Mouse (Mus musculus) megakaryocyte, embryonic 14.5 days (primary cell): ENCODE results near the gene Rwdd2a. TPM values are rescaled to one million over a fixed set of nuclear protein-coding genes. Genes with fewer than 3 reads are reported as not detected.
"Not testable (repeated sequence)": the region's sequence is repeated elsewhere in the genome, so short reads cannot be mapped to it uniquely, and the experiment has no call there.

Experiments
- H3K27me3 ChIP-seq: replicated peaks from 2 replicates; pipeline ENCODE3; 2012; ENCODE audit warnings: inconsistent platforms
- H3K36me3 ChIP-seq: replicated peaks from 2 replicates; pipeline ENCODE3; 2012; ENCODE audit warnings: low read length, inconsistent platforms, mixed read lengths
- H3K4me1 ChIP-seq: 2 replicates; pipeline ENCODE4 v1.6.1; 2012; ENCODE audit warnings: inconsistent platforms
- H3K4me3 ChIP-seq: replicated peaks from 2 replicates; pipeline ENCODE3; 2012; ENCODE audit warnings: moderate library complexity, mild to moderate bottlenecking, inconsistent platforms
- H3K9me3 ChIP-seq: 2 replicates; pipeline ENCODE4 v1.6.1; 2012; ENCODE audit warnings: inconsistent platforms
- FLI1 ChIP-seq: IDR thresholded peaks from 2 replicates; pipeline ENCODE4 v1.6.1; 2012; ENCODE audit warnings: low read length, inconsistent platforms, mixed read lengths
- GATA1 ChIP-seq: IDR thresholded peaks from 3 replicates; pipeline ENCODE4 v1.6.1; 2012; ENCODE audit warnings: mixed read lengths, low read length, inconsistent platforms, borderline replicate concordance
- polyA plus RNA-seq: library from polyadenylated mRNA; stranded (reverse); fragments of >175 nt; gene quantifications from 2 replicates; pipeline ENCODE4 v1.2.3, GENCODE M21; 2012; ENCODE audit warnings: low replicate concordance; ENCODE audit not compliant: insufficient read depth

Gene Rwdd2a
- polyA plus RNA-seq, 1 experiment, result not detected

DNA sequence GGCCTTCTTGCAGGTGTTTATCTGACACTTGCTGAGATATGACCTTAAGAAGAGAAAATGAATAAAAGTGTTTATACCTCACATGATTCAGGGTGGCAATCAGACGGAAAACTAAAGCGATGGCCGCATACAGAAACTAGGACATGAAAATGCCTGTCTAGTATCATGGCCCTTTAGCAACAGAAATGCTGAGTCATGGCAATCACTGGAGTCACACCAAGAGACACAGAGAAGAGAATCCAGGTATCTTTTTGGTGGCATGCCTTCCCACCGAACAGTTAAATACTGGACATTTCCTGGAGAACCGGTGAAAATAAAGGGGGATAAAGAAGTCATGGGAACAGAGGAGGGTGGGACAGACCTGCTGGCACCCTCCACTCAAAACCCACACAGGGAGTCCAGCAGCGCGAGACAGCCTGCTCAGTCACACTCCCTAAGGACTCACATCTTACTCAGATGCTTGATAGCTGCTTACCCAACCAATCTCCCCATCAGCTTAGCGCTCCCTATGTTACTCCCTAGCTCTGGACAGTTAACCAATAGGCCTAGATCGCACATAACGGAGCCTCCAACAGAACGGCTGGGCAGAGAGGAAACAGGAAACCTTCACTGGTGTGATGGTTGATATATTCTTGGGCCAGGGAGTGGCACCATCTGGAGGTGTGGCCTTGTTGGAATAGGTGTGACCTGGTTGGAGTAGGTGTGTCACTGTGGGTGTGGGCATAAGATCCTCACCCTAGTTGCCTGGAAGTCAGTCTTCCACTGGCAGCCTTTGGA, 15.4 kb downstream of the Rwdd2a start:
- H3K4me3 ChIP-seq, result no peak overlapping the region
- H3K9me3 ChIP-seq, result peaks cover 13% of the 10 kb centered on the region
- no peaks in the 10 kb centered on the region for H3K27me3 ChIP-seq
- H3K4me1 ChIP-seq, result peaks cover 29% of the 10 kb centered on the region
- H3K36me3 ChIP-seq, result peaks cover 35% of the 10 kb centered on the region
- TF ChIP-seq GATA1 (no peak), FLI1 (no peak)

DNA sequence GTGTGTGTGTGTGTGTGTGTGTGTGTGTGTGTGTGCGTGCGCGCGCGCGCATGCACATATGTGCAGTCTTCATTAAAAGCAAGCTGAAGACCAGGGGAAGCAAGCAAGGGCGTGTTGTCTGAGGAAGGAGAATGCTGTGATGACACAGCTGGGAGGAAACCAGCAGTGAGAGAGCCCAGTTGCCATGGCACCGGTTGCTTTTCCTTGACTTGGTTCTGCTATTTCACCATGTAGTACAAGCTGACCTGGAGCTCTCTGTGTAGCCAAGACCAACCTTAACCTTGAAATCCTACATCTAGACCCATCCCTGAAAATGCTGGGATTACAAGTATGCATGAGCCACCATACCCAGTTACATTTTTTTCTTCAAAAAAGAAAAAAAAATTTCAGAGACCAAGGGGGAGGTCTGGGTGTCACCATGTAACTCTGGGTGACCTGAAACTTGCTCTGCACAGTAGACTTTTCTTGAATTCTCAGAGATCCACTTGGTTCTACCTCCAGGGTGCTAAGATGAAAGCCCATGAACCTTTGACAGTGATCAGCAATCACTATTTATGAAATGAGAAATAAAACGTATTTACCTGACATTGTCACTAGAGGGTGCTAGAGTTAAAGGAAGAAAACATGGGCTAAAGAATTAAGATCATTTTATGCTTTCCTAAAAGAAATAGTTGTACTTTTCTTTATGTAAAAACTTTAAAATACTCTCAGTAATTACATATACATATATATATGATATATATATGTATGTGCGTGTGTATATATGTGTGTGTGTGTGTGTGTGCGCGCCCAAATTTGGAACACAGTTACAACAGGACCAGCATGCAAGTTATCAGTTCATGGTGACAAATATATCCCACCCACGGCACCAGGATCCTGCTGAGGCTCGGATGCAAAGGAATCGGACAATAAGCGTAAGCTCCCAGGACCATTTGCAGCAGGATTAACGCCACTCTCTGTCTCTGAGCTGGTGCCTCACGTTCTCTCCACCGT, 21.2 kb downstream of the Rwdd2a start:
- Histone ChIP-seq H3K36me3 (peaks cover 53% of the 10 kb centered on the region), H3K9me3 (peaks cover 23% of the 10 kb centered on the region), H3K4me3 (peak overlapping the region; percentile 23), H3K27me3 (no peaks in the 10 kb centered on the region), H3K4me1 (peaks cover 23% of the 10 kb centered on the region)
- TF ChIP-seq FLI1 (no peak), GATA1 (no peak)

DNA sequence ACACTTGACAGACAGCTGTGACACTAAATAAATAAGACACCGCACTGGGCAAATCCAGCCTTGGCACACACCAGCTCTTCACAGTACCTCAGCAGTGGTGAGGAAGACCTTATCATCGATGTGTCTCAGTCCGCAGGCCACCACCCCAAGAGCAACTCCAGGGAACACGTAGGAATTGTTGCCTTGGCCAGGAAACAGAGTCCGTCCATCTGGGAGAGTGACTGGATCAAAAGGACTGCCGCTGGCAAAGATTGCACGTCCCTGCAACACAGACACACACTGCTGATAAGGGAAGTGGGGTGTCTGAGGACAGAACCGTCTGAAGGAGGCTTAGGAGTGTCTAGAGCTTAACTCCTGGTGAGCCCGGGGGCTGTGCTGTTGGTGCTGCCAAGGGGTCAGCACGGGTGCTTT, 22.6 kb downstream of the Rwdd2a start:
- H3K4me1 ChIP-seq, result peaks cover 18% of the 10 kb centered on the region
- not testable (repeated sequence) for H3K4me3 ChIP-seq, H3K27me3 ChIP-seq
- peaks cover 44% of the 10 kb centered on the region for H3K36me3 ChIP-seq
- H3K9me3 ChIP-seq, result peaks cover 19% of the 10 kb centered on the region

DNA sequence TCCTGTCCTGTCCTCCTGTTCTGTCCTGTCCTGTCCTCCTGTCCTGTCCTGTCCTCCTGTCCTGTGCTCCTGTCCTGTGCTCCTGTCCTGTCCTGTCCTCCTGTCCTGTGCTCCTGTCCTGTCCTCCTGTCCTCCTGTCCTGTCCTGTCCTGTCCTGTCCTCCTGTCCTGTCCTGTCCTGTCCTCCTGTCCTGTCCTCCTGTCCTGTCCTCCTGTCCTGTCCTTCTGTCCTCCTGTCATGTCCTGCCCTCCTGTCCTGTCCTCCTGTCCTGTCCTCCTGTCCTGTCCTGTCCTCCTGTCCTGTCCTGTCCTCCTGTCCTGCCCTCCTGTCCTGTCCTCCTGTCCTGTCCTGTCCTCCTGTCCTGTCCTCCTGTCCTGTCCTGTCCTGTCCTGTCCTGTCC, 25.2 kb downstream of the Rwdd2a start:
- Histone ChIP-seq H3K9me3 (peaks cover 10% of the 10 kb centered on the region), H3K4me3 (peak overlapping the region; percentile 38), H3K36me3 (peaks cover 32% of the 10 kb centered on the region), H3K4me1 (peaks cover 18% of the 10 kb centered on the region)
- not testable (repeated sequence) for H3K27me3 ChIP-seq

DNA sequence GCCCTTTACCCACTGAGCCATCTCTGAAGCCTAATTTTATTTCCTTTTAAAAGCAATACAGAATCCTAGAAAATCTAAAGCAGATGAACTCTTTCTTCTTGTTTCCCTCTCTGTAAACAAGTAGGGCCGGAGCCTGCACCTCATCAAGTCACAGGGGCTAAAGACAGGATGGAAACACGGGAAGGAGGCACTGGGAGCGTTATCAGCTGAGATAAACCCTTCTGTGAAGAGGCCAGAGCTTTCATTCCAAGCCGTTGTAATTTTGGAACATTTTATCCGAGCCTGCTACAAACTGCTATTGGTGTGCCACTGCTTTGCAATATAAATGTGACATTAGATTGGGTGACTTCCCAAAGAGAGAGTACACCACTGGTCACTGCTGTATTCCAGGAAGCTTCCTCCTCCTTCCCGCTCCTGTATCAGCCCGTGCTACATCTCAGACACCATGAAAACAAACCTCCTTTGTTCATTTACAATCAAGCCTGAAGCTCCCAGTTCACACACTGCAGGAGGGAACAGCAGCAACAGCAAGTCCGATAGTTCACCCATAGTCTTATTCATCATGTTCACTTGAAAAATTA, 28.0 kb downstream of the Rwdd2a start:
- H3K4me3 ChIP-seq, result no peak overlapping the region
- H3K4me1 ChIP-seq, result peaks cover 5% of the 10 kb centered on the region
- TF ChIP-seq FLI1 (no peak), GATA1 (no peak)
- no peaks in the 10 kb centered on the region for H3K27me3 ChIP-seq
- peaks cover 22% of the 10 kb centered on the region for H3K36me3 ChIP-seq
- peaks cover 10% of the 10 kb centered on the region for H3K9me3 ChIP-seq

DNA sequence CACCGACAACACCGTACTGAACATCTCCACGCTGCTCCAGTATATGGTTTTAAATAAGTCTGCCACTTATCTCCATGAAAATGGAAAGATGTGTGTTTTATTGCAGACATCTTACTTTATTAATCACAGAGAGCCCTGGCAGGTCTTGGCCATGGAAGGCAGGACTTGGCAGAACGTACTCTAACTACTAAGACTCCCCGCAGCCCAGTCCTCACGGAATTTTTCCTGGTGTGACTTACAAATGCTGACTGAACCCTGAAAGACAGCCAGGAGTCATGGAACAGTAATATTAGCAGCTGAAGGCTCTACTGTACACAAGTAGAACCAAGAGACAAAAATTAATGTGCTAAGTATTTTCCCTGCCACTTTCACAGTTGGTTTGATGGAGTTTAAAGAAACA, 34.0 kb downstream of the Rwdd2a start:
- Histone ChIP-seq H3K9me3 (no peaks in the 10 kb centered on the region), H3K4me3 (no peak overlapping the region), H3K4me1 (no peaks in the 10 kb centered on the region), H3K27me3 (no peaks in the 10 kb centered on the region), H3K36me3 (peaks cover 5% of the 10 kb centered on the region)
- TF ChIP-seq GATA1 (no peak), FLI1 (no peak)

DNA sequence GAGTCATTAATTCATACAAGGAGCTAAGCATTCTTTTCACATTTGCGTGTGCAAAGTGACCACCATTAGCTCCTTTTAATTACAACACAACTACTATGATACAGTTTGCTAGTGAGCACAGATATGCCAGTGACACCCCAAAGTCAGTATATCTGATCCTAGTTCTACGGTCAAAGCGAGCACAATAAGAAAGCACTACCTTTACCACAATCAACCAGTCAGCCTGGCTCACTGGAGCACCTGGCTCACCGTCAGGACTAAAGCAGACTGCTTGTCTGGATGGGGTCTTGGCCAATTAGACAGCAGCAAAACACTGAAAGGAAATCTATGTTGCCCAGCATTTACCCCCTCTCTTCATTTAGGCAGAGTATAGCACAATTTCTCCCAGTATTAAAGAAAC, 40.3 kb downstream of the Rwdd2a start:
- Histone ChIP-seq H3K36me3 (peaks cover 9% of the 10 kb centered on the region), H3K9me3 (no peaks in the 10 kb centered on the region), H3K4me3 (no peak overlapping the region), H3K4me1 (no peaks in the 10 kb centered on the region), H3K27me3 (no peaks in the 10 kb centered on the region)
- TF ChIP-seq FLI1, result no peak
- TF ChIP-seq GATA1, result no peak

DNA sequence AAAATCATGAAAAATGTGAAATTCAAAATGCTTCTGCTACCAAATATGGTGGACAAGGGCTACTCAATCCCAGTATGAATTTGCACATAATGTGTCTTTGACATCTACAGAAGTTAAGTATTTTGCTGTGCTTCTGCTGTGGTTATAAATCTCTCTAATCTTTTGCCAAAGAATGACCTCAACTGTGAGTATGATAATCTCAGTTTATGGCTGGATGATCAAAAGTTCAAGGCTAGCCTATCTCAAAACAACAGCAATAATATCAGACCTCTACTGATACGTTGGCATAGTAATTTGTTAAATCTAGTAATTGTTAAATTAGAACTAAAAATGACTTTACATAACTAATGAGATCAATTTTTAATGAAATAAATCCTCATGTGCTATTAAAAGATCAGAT, 44.0 kb downstream of the Rwdd2a start:
- H3K4me1 ChIP-seq, result peaks cover 9% of the 10 kb centered on the region
- no peaks in the 10 kb centered on the region for H3K9me3 ChIP-seq
- no peak overlapping the region for H3K4me3 ChIP-seq
- TF ChIP-seq FLI1 (no peak), GATA1 (no peak)
- peaks cover 17% of the 10 kb centered on the region for H3K36me3 ChIP-seq
- H3K27me3 ChIP-seq, result no peaks in the 10 kb centered on the region

DNA sequence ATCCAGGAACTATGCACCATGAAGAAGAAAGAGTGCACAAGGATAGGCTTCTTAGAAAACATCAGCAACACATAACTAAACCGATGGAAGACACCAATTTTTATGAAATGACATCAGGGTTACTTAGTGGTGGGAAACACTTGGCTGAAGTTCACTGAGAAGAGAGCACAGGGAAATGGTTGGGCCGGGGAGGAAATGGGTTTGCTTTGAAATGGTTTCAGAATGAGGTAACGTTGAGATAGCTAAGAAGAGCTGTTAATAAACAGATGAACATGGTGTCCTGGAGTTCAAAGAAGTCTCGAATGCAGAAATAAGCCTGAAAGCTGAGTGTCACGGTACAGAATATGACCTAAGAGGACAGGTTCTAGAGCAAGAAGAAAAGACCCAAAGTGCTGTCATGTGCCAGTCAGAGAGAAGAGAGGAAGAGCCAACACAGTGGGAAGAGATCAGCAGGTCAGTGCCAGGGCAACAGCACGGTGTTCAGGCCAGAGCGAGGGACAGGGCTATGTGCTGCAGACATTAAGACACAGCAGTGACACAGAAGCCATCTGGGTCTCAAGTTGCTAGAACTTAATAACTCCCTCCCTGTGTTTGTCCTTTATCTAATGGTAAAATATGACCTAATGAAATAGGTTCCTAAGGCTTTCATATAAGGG, 46.2 kb downstream of the Rwdd2a start:
- H3K9me3 ChIP-seq, result no peaks in the 10 kb centered on the region
- no peaks in the 10 kb centered on the region for H3K27me3 ChIP-seq
- TF ChIP-seq GATA1, result no peak
- no peak for TF ChIP-seq FLI1
- peak overlapping the region; percentile 35 for H3K4me3 ChIP-seq
- peaks cover 9% of the 10 kb centered on the region for H3K4me1 ChIP-seq
- peaks cover 9% of the 10 kb centered on the region for H3K36me3 ChIP-seq
